Mouse (Mus musculus) ES-E14 (cell line): ENCODE data around the gene Pdc.

Experiments
- HCFC1 ChIP-seq: IDR thresholded peaks from 2 replicates; pipeline ENCODE4 v1.6.1; 2012; ENCODE audit warnings: low read length, inconsistent platforms, borderline replicate concordance; ENCODE audit not compliant: insufficient read depth
- MAFK ChIP-seq: IDR thresholded peaks from 2 replicates; pipeline ENCODE4 v1.6.1; 2014; ENCODE audit warnings: mild to moderate bottlenecking, low read depth, low read length, inconsistent platforms; ENCODE audit not compliant: insufficient read depth
- ZC3H11A ChIP-seq: IDR thresholded peaks from 2 replicates; pipeline ENCODE4 v1.6.1; 2012; ENCODE audit warnings: low read depth, mild to moderate bottlenecking, inconsistent platforms, low read length, borderline replicate concordance

GRCm38 (mm10) chr1:150319205-150319604, at the start of gene Pdc:
- TF ChIP-seq ZC3H11A (no peak), MAFK (no peak), HCFC1 (no peak)
